Mouse (Mus musculus): ENCODE data around the gene Chd1l. TPM values are rescaled to one million over a fixed set of nuclear protein-coding genes. Genes with fewer than 3 reads are reported as not detected.

Gene Chd1l
- total RNA-seq, 2 experiments from 2014 or later, result 10.4 to 12.3 TPM

DNA sequence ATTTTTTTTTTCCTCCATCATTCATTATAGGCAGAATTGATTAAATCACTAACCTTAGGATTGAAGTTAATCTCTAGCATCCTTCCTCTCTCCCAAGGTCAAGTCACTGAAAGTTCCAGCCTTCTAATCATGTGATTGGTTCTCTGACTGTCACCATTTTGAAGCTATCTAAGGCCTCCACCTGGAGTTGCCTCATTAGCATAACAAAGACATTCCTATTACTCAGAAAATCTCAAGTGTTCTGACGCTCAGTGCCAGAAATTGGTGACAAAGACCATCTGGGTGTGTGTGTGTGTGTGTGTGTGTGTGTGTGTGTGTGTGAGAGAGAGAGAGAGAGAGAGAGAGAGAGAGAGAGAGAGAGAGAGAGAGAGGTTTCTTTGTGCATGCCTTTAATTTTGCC lies 69.8 kb downstream of the Chd1l start:
- DNase-seq, result no peak
- intact Hi-C loops (cut with DNase I), result no loop called here

DNA sequence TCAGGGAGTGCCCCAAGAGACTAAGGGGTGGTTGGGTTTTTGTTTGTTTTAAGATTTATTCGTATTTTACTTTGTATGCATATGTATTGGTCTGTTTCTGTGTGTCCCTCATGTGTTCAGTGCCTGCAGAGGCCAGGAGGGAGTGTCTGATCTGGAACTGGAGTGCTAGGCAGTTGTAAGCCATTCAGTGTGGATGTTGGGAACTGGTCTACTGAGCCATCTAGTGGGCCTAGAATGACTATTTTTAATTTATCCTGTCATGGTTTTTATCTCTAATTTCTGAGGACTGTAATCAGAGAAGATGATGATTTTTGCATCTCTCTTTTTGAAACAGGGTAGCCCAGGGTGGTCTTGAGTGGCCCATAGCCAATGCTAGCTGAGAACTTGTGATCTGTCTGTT lies 71.4 kb downstream of the Chd1l start:
- intact Hi-C loops (cut with DNase I), result no loop called here

DNA sequence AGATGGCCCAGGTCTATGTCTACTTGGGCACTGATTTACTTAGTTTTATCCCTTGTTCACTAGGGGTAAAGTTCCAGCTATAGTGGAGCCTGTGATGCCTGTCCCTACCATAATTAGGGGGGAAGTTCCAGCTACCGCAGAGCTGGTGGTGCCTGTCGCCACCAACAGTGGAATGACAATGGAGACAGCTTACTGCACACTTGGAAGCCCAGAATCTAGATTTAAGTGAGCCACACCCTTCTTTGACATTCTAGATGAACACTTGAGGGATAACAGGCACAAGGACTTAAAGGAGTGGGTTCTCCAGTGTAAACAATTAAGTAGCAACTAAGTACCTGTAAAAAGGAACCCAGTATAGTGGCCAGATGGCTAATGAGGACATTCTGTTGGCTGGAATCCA lies 73.0 kb downstream of the Chd1l start:
- DNase-seq, result no peak
- intact Hi-C loops (cut with DNase I), result no loop called here

More for the DNA sequence above, 71.4 kb downstream of the Chd1l start:
- no peak for DNase-seq

- intact Hi-C loops (cut with DNase I), result no loop called here
- no peak for DNase-seq
Observed at GRCm38 (mm10) chr3:97535660-97536059, 74.3 kb downstream of the Chd1l start.

DNA sequence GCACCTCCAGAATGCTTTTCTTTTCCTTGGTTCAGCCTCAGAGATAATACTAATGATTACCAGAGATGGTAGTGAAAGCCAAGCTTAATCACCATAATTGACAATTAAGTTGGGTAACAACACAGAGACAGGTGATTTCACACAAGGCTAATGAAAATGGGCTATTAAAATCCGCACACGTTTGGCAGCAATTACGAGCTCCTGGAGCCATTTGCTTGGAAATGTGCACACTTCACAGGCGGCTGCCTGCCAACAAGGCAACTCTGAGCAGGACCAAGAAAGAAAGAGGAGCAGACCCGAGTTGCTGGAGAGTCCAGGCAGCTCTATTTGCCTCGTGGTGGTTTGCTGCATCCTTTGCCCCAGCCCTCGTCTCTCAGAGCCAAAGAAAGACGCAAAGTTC lies 84.5 kb downstream of the Chd1l start:
- intact Hi-C loops (cut with DNase I), result no loop called here
- no peak for DNase-seq

- peak in 1 of 2 experiments; percentile 20 for DNase-seq
- intact Hi-C loops (cut with DNase I), result no loop called here
Observed at GRCm38 (mm10) chr3:97524835-97525234, 85.2 kb downstream of the Chd1l start.

GRCm38 (mm10) chr3:97521946-97522731 lies 87.9 kb downstream of the Chd1l start:
- no peak for DNase-seq
- intact Hi-C loops (cut with DNase I), result no loop called here

GRCm38 (mm10) chr3:97519883-97520282 lies 90.1 kb downstream of the Chd1l start:
- DNase-seq, result no peak
- intact Hi-C loops (cut with DNase I), result no loop called here

DNA sequence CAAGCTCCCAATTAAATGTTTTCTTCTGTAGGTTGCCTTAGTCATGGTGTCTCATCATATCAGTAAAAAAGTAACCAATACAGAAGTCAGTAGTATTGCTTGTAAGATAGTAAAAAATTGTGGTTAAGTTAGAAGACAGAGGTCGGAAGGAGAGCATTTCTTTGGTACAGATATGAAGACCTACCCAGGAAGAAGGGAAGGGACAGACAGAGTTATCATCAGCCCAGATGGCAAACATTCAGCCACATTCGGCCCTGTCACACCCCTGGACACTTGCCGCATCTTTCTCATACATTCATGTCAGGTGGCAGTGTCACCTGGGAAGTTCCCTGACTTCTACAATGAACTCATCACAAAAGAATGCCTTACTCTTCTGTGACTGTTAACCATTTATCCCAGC lies 97.7 kb downstream of the Chd1l start:
- intact Hi-C loops (cut with DNase I), result no loop called here
- no peak for DNase-seq

Other genes starting within 250 kb of the Chd1l start
- gene Olfr1402, start 188.2 kb downstream of the Chd1l start, total RNA-seq (2021), result not detected
- gene Fmo5, start 18.6 kb upstream of the Chd1l start, total RNA-seq (2021), result 10 to 100 TPM; 13.8 to 13.9 TPM
- 10 to 100 TPM; 22.4 to 29.2 TPM for gene Prkab2, start 48.0 kb upstream of the Chd1l start, total RNA-seq (2021)
- not detected for gene Gm17651, start 64.5 kb upstream of the Chd1l start, total RNA-seq (2021)